Mouse (Mus musculus) heart, embryonic 11.5 days (tissue): ENCODE results near the gene Dcaf11. TPM values are rescaled to one million over a fixed set of nuclear protein-coding genes. Genes with fewer than 3 reads are reported as not detected.

Experiments
- ATAC-seq: fragments of 200-750 bp; cut with Nextera tagmentation; replicated peaks from 2 replicates; pipeline ENCODE4 v1.8.0; 2017; ENCODE audit warnings: moderate library complexity; ENCODE audit not compliant: insufficient number of reproducible peaks, low FRiP score, low TSS enrichment
- H3K27ac ChIP-seq: fragments of 300-500 bp; sonication (generic); 2 replicates; pipeline ENCODE4 v1.5.1; 2014; ENCODE audit warnings: mild to moderate bottlenecking, low read depth, low read length
- H3K27me3 ChIP-seq: fragments of 300-500 bp; sonication (generic); 2 replicates; pipeline ENCODE4 v1.6.1; 2014; ENCODE audit warnings: mild to moderate bottlenecking, low read length, mixed read lengths; ENCODE audit not compliant: control insufficient read depth, insufficient read depth
- H3K36me3 ChIP-seq: fragments of 300-500 bp; sonication (generic); 2 replicates; pipeline ENCODE4 v1.6.1; 2014; ENCODE audit warnings: mild to moderate bottlenecking, low read length, moderate library complexity, mixed read lengths; ENCODE audit not compliant: control insufficient read depth, insufficient read depth
- H3K4me1 ChIP-seq: fragments of 300-500 bp; sonication (generic); 2 replicates; pipeline ENCODE4 v1.6.1; 2014; ENCODE audit warnings: low read length; ENCODE audit not compliant: control insufficient read depth, insufficient read depth
- H3K4me2 ChIP-seq: fragments of 300-500 bp; sonication (generic); 2 replicates; pipeline ENCODE4 v1.6.1; 2014; ENCODE audit warnings: mild to moderate bottlenecking, moderate library complexity
- H3K4me3 ChIP-seq: fragments of 300-500 bp; sonication (generic); 2 replicates; pipeline ENCODE4 v1.5.1; 2014; ENCODE audit warnings: low read depth, low read length
- H3K9ac ChIP-seq: fragments of 300-500 bp; sonication (generic); 2 replicates; pipeline ENCODE4 v1.6.1; 2014; ENCODE audit warnings: mild to moderate bottlenecking, low read depth, low read length, moderate library complexity
- H3K9me3 ChIP-seq: fragments of 300-500 bp; sonication (generic); replicated peaks from 2 replicates; pipeline ENCODE4 v1.6.1; 2016; ENCODE audit warnings: low read length; ENCODE audit not compliant: control insufficient read depth
- WGBS: fragments of 180-500 bp; shearing (Covaris S2); extraction: QIAGEN DNeasy Blood & Tissue Kit; methylation state at CpG from one replicate; pipeline ENCODE4 v1.1.7; 2014; ENCODE audit not compliant: insufficient replicate concordance; 5-methylcytosine and 5-hydroxymethylcytosine counted together
- polyA plus RNA-seq: library from polyadenylated mRNA; unstranded; fragments of >200 nt; fragmentation: Nextera tagmentation; extraction: Ambion mirVana; gene quantifications from 2 replicates; pipeline ENCODE4 v1.2.1, GENCODE M21; 2014

Gene Dcaf11
- polyA plus RNA-seq, 1 experiment from 2014 or later: 61.3 TPM

GRCm38 (mm10) chr14:55524062-55524461 lies 35.7 kb upstream of the Dcaf11 start:
- 46% methylated on average over 4 of the region's 4 CpGs for WGBS
- Histone ChIP-seq H3K4me2 (no peak overlapping the region), H3K4me3 (no peak overlapping the region)

GRCm38 (mm10) chr14:55524785-55525184 lies 35.0 kb upstream of the Dcaf11 start, which contains the start of gene Nrl:
Gene Nrl, minus strand, starts transcription at chr14:55524981.
- no peak for ATAC-seq
- no peak within 1 kb of the TSS for H3K27ac ChIP-seq
- H3K9ac ChIP-seq: no peak within 1 kb of the TSS
- no peak within 1 kb of the TSS for H3K4me3 ChIP-seq
- H3K27me3 ChIP-seq: peaks cover 51% of the 10 kb centered on the region
- H3K4me2 ChIP-seq: peak within 1 kb of the TSS; percentile 1; the same call in 1 of the 2 replicates
- H3K9me3 ChIP-seq: no peaks in the 10 kb centered on the region
- peaks cover 6% of the 10 kb centered on the region for H3K4me1 ChIP-seq
- H3K36me3 ChIP-seq: no peaks in the 10 kb centered on the region
- WGBS: 6% methylated on average over 8 of the region's 8 CpGs

More at GRCm38 (mm10) chr14:55524062-55524461, 35.7 kb upstream of the Dcaf11 start:
- ATAC-seq: no peak
- H3K9me3 ChIP-seq: no peaks in the 10 kb centered on the region
- peaks cover 52% of the 10 kb centered on the region for H3K27me3 ChIP-seq
- peaks cover 6% of the 10 kb centered on the region for H3K4me1 ChIP-seq
- no peak overlapping the region for H3K27ac ChIP-seq
- H3K36me3 ChIP-seq: no peaks in the 10 kb centered on the region
- no peak overlapping the region for H3K9ac ChIP-seq

- Histone ChIP-seq H3K9ac (no peak overlapping the region), H3K4me3 (no peak overlapping the region), H3K9me3 (no peaks in the 10 kb centered on the region), H3K4me1 (peaks cover 6% of the 10 kb centered on the region; the same call in 1 of the 2 replicates), H3K4me2 (no peak overlapping the region), H3K36me3 (no peaks in the 10 kb centered on the region), H3K27ac (no peak overlapping the region), H3K27me3 (peaks cover 32% of the 10 kb centered on the region)
- ATAC-seq: no peak
- WGBS: 65% methylated on average over 2 of the region's 2 CpGs
These were observed 33.1 kb upstream of the Dcaf11 start for GRCm38 (mm10) chr14:55526674-55527073.

GRCm38 (mm10) chr14:55527940-55528339 lies 31.9 kb upstream of the Dcaf11 start:
- Histone ChIP-seq H3K27ac (no peak overlapping the region), H3K9ac (no peak overlapping the region), H3K4me1 (peaks cover 6% of the 10 kb centered on the region; the same call in 1 of the 2 replicates), H3K27me3 (peaks cover 19% of the 10 kb centered on the region), H3K4me3 (no peak overlapping the region), H3K4me2 (no peak overlapping the region), H3K9me3 (no peaks in the 10 kb centered on the region), H3K36me3 (no peaks in the 10 kb centered on the region)
- WGBS: 24% methylated on average over 3 of the region's 3 CpGs
- ATAC-seq: no peak

GRCm38 (mm10) chr14:55536116-55536745 lies 23.6 kb upstream of the Dcaf11 start:
- no peak overlapping the region for H3K4me3 ChIP-seq
- no peak overlapping the region for H3K27ac ChIP-seq
- WGBS: 35% methylated on average over 6 of the region's 6 CpGs
- H3K4me1 ChIP-seq: peaks cover 6% of the 10 kb centered on the region
- no peak overlapping the region for H3K9ac ChIP-seq
- no peak overlapping the region for H3K4me2 ChIP-seq
- ATAC-seq: no peak
- no peaks in the 10 kb centered on the region for H3K9me3 ChIP-seq
- no peaks in the 10 kb centered on the region for H3K36me3 ChIP-seq
- no peaks in the 10 kb centered on the region for H3K27me3 ChIP-seq

GRCm38 (mm10) chr14:55540067-55540786 lies 19.6 kb upstream of the Dcaf11 start, which contains the start of gene Pck2:
Gene Pck2, plus strand, starts transcription at chr14:55540266.
- Histone ChIP-seq H3K36me3 (peaks cover under 1% of the 10 kb centered on the region; the same call in 1 of the 2 replicates), H3K9ac (peak within 1 kb of the TSS; percentile 85), H3K9me3 (no peaks in the 10 kb centered on the region), H3K27ac (peak within 1 kb of the TSS; percentile 87), H3K4me3 (peak within 1 kb of the TSS; percentile 74), H3K27me3 (no peaks in the 10 kb centered on the region), H3K4me2 (peak within 1 kb of the TSS; percentile 90), H3K4me1 (peaks cover 12% of the 10 kb centered on the region)
- WGBS: 0% methylated on average over 32 of the region's 32 CpGs
- peak; percentile 94 for ATAC-seq

GRCm38 (mm10) chr14:55540787-55541321 lies 19.0 kb upstream of the Dcaf11 start:
- Histone ChIP-seq H3K27me3 (no peaks in the 10 kb centered on the region), H3K4me2 (peak overlapping the region; percentile 90), H3K4me3 (peak overlapping the region; percentile 74), H3K36me3 (peaks cover 4% of the 10 kb centered on the region; the same call in 1 of the 2 replicates), H3K4me1 (peaks cover 12% of the 10 kb centered on the region), H3K9me3 (no peaks in the 10 kb centered on the region), H3K9ac (peak overlapping the region; percentile 85), H3K27ac (peak overlapping the region; percentile 87)
- WGBS: 3% methylated on average over 10 of the region's 10 CpGs
- ATAC-seq: no peak

- ATAC-seq: no peak
- Histone ChIP-seq H3K36me3 (peaks cover 4% of the 10 kb centered on the region; the same call in 1 of the 2 replicates), H3K4me3 (no peak overlapping the region), H3K9me3 (no peaks in the 10 kb centered on the region), H3K4me2 (no peak overlapping the region), H3K9ac (no peak overlapping the region), H3K27ac (no peak overlapping the region), H3K27me3 (no peaks in the 10 kb centered on the region), H3K4me1 (peaks cover 12% of the 10 kb centered on the region)
- WGBS: 96% methylated on average over 12 of the region's 12 CpGs
These were observed 17.5 kb upstream of the Dcaf11 start for GRCm38 (mm10) chr14:55542268-55542667.
